Mouse (Mus musculus) left cerebral cortex, postnatal 10 days (tissue): ENCODE data around the gene Gm128. TPM values are rescaled to one million over a fixed set of nuclear protein-coding genes. Genes with fewer than 3 reads are reported as not detected.

Source experiments
- DNase-seq, 2 experiments: peaks; one replicate each; pipeline ENCODE4 v3.0.0; 2021 to 2022; ENCODE audit warnings: low spot score in 2 of 2, mixed read lengths in 1 of 2; ENCODE audit errors: extremely low spot score in 1 of 2
- intact Hi-C: fragments of 180-260 bp; cut with DNase I; formaldehyde crosslinking; loops from one replicate; pipeline ENCODE4 v1.15.1; 2025
- total RNA-seq, 2 experiments: library from RNA; stranded (reverse); gene quantifications; 2 replicates each; pipeline ENCODE4 v1.2.3; 2021

The Gm128 gene
- total RNA-seq, 2 experiments from 2014 or later, result not detected

GRCm38 (mm10) chr3:95235386-95236301, 5.8 kb downstream of the Gm128 start:
- intact Hi-C loops, result no loop called here
- DNase-seq, result no peak

- no peak for DNase-seq
- intact Hi-C loops, result no loop called here
These were observed 8.0 kb downstream of the Gm128 start for GRCm38 (mm10) chr3:95233303-95233980.

GRCm38 (mm10) chr3:95232771-95233170, 8.6 kb downstream of the Gm128 start:
- intact Hi-C loops, result no loop called here

GRCm38 (mm10) chr3:95231298-95232221, 9.8 kb downstream of the Gm128 start, which contains the start of gene Mllt11:
Gene Mllt11, minus strand, starts transcription at chr3:95232171.
- intact Hi-C loops, result no loop called here
- no peak for DNase-seq

More at GRCm38 (mm10) chr3:95232771-95233170, 8.6 kb downstream of the Gm128 start:
- DNase-seq, result no peak

GRCm38 (mm10) chr3:95230495-95231297, 10.7 kb downstream of the Gm128 start:
- intact Hi-C loops, result no loop called here
- no peak for DNase-seq

- peak; percentile 51 to 73 for DNase-seq
- intact Hi-C loops, result loop anchor here (5.0 kb wide), 1 partner anchor 37 kb away; no protein-coding TSS in a partner anchor
These were observed 11.5 kb downstream of the Gm128 start for GRCm38 (mm10) chr3:95229781-95230494.

- peak; percentile 77 to 82 for DNase-seq
- intact Hi-C loops, result loop anchor here (5.0 kb wide), 1 partner anchor 38 kb away; no protein-coding TSS in a partner anchor
These were observed 12.3 kb downstream of the Gm128 start for GRCm38 (mm10) chr3:95228894-95229780.

GRCm38 (mm10) chr3:95228148-95228893, 13.1 kb downstream of the Gm128 start, which contains the start of gene Cdc42se1:
Gene Cdc42se1, plus strand, starts transcription at chr3:95228732.
- intact Hi-C loops, result loop anchor here (5.0 kb wide), 1 partner anchor 39 kb away; no protein-coding TSS in a partner anchor
- peak; percentile 90 to 94 for DNase-seq

- intact Hi-C loops, result loop anchor here (5.0 kb wide), 1 partner anchor 40 kb away; no protein-coding TSS in a partner anchor
- no peak for DNase-seq
These were observed 14.2 kb downstream of the Gm128 start for GRCm38 (mm10) chr3:95227214-95227613.

- no peak for DNase-seq
- intact Hi-C loops, result no loop called here
These were observed 17.1 kb downstream of the Gm128 start for GRCm38 (mm10) chr3:95224295-95224694.

- DNase-seq, result no peak
- intact Hi-C loops, result no loop called here
These were observed 18.4 kb downstream of the Gm128 start for GRCm38 (mm10) chr3:95223041-95223440.

- intact Hi-C loops, result loop anchor here (5.0 kb wide), 2 partner anchors 56 to 76 kb away; partner anchors contain the start of genes Sema6c and Tnfaip8l2
- DNase-seq, result peak in 1 of 2 experiments; percentile 30
These were observed 22.8 kb downstream of the Gm128 start for GRCm38 (mm10) chr3:95218466-95219137.

GRCm38 (mm10) chr3:95217255-95218134, 23.9 kb downstream of the Gm128 start, which contains the start of gene Gabpb2:
Gene Gabpb2, minus strand, starts transcription at chr3:95217916.
- intact Hi-C loops, result loop anchor here (5.0 kb wide), 2 partner anchors 55 to 75 kb away; partner anchors contain the start of genes Sema6c and Tnfaip8l2

More at GRCm38 (mm10) chr3:95217255-95218134, 23.9 kb downstream of the Gm128 start, which contains the start of gene Gabpb2:
- DNase-seq, result peak; percentile 84 to 95
